Mouse (Mus musculus): ENCODE measurements at regions not wholly inside any gene's neighbourhood (a gene's known extent, or its start where the extent isn't known, plus 50 kb on each side); places are given as distances from the start of the nearest gene placed in this dataset.
A peak's percentile ranks its signal among the peaks of the same experiment; 100 is the strongest.

DNA sequence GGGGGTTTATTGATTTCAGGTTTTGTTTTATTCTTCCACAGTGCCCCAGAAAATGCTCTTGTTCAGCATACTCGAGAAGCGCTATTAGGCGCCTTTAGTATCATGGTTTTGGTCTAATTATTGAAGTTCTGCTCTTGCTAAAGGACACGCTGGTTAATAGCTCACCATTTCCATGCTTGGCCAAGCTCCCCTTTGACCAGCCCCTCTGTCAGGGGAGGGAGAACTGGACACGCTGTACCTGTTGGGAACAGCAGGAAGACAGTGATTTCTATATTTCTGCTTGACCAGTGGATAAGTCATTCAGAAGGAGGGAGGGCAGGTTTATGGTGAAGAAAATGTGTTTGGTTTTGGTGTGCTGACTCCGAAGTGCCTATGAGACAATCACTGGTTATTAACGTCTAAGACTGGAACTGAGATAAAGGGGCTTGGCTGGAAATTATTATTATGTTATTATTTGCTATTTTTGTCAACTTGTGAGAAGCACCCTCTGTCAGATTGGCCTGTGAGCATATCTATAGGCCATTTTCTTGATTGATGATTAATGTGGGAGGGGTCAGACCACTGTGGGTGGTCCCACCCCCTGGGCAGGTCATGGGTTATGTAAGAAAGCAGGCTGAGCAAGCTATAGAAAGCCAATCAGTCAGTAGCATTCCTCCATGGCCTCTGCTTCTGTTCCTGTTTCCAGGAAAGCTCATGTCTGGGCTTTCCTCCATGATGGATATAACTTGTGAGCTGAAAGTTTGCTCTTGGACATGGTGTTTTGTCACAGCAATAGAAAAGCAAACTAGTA, 51.2 kb upstream of the Tanc2 start:
- TF ChIP-seq POLR2A (IDR thresholded peaks at IDR 0.05; ENCODE audit: borderline replicate concordance, extremely low read depth, insufficient read depth, insufficient read length, poor library complexity, severe bottlenecking) = no peak
- TF ChIP-seq CTCF (IDR thresholded peaks at IDR 0.05; ENCODE audit: borderline replicate concordance, extremely low read depth, insufficient read depth, insufficient read length) = no peak
- no peak for DNase-seq (ENCODE audit: low read depth)

DNA sequence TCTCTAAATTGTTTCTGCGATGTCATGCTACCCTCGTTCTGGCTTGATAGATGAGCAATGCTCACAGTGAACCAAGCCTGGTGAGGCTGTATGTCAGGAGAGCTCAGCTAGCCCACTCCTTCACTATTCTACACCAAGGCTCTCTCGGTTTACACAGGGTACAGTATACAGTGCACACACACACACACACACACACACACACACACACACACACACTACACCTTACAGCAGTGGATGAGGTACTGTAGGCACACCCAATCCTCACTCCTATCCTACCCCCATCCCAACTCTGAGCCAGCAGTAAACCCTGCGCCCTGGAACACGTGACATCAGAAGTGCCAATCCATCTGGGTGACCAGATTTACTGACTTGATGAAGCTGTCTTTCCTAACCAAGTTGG, 57.2 kb upstream of the Tanc2 start:
- no peak for DNase-seq (ENCODE audit: low read depth)
- no peak for TF ChIP-seq POLR2A (IDR thresholded peaks at IDR 0.05; ENCODE audit: borderline replicate concordance, extremely low read depth, insufficient read depth, insufficient read length, poor library complexity, severe bottlenecking)
- no peak for TF ChIP-seq CTCF (IDR thresholded peaks at IDR 0.05; ENCODE audit: borderline replicate concordance, extremely low read depth, insufficient read depth, insufficient read length)

DNA sequence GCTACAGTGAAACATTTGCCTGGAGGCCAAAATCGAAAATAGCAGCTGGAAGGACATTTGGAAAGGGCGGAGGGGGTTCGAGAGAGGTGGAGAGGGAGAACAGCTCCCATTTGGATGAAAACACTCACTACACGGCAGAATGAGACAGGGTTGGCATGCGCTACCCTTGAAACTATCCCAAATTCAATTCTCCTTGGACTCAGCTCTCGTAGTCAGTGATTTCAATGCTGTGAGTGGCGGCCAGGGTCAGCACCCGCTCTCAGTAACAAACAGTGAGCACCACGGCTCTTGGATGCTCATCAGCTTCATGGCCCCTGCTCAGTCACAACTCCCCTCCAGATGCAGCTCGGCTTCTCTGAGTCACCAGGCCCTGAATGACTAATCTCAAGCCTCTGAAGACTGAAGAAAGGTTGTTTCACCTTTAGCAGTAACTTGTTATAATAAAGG, 59.1 kb upstream of the Tanc2 start:
- TF ChIP-seq CTCF (IDR thresholded peaks at IDR 0.05; ENCODE audit: borderline replicate concordance, extremely low read depth, insufficient read depth, insufficient read length) (no peak), POLR2A (IDR thresholded peaks at IDR 0.05; ENCODE audit: borderline replicate concordance, extremely low read depth, insufficient read depth, insufficient read length, poor library complexity, severe bottlenecking) (no peak)
- peak; percentile 32 for DNase-seq (ENCODE audit: low read depth)

DNA sequence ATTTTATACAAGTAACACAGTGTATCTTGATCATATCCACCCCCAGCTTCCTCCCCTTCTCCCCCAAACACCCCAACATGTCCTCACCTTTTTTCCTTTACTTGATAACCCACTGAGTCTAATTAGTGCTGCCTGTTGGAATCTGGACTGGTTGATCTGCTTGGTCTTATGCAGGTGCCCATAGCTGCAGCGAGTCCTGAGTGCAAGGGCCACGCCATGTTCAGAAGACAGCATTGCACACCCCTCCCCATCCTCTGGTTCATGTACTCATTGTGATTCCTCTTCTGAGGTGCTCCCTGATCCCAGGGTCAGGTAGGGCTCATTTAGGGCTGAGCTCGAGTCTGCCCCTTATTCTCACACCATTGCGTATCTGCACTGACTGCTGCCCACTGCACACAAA, 63.7 kb upstream of the Tanc2 start:
- DNase-seq (ENCODE audit: low read depth) = no peak
- TF ChIP-seq CTCF (IDR thresholded peaks at IDR 0.05; ENCODE audit: borderline replicate concordance, extremely low read depth, insufficient read depth, insufficient read length) (no peak), POLR2A (IDR thresholded peaks at IDR 0.05; ENCODE audit: borderline replicate concordance, extremely low read depth, insufficient read depth, insufficient read length, poor library complexity, severe bottlenecking) (no peak)

DNA sequence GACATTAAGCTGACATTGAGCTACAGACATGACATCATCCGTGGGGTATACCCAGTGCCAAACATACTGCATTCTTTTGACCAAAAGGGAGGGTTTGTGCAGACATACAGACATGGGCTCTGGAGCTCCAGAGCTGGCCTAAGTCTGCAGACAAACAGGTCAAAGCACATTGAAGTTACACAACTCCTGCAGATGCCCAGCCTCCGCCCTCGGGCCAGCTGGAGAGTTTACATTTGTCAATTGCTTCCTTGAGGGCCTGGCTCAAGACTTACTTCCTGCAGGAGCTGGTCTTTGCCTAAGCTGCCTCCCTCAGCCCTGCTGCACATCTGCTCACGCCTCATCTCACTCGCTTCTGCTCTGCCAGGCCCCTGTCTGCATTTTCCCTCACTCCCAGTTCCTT, 64.2 kb upstream of the Tanc2 start:
- peak; percentile 46 for DNase-seq (ENCODE audit: low read depth)

DNA sequence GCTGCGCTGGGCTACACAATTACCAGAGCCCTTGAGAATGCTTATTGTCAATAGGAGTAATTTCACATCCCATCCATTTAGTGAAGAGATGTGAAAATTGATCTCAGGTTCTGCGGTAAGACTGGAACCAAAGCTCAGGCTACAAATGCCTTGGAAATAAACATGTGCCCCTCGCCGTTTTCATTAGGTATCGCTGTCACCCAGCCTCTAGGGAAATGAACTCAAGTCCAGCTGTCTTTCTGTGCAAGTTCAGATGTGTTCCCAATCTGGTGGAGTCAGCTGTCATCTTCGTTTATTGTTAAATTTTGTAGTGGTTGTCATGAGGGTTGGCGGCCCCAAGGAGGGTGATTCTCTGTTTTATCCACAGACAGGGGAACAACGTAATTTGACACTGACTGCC, 65.4 kb upstream of the Tanc2 start:
- TF ChIP-seq POLR2A (IDR thresholded peaks at IDR 0.05; ENCODE audit: borderline replicate concordance, extremely low read depth, insufficient read depth, insufficient read length, poor library complexity, severe bottlenecking) (no peak), CTCF (IDR thresholded peaks at IDR 0.05; ENCODE audit: borderline replicate concordance, extremely low read depth, insufficient read depth, insufficient read length) (no peak)
- DNase-seq (ENCODE audit: low read depth) = peak; percentile 57

More for the DNA sequence above, 64.2 kb upstream of the Tanc2 start:
- no peak for TF ChIP-seq CTCF (IDR thresholded peaks at IDR 0.05; ENCODE audit: borderline replicate concordance, extremely low read depth, insufficient read depth, insufficient read length)
- no peak for TF ChIP-seq POLR2A (IDR thresholded peaks at IDR 0.05; ENCODE audit: borderline replicate concordance, extremely low read depth, insufficient read depth, insufficient read length, poor library complexity, severe bottlenecking)

DNA sequence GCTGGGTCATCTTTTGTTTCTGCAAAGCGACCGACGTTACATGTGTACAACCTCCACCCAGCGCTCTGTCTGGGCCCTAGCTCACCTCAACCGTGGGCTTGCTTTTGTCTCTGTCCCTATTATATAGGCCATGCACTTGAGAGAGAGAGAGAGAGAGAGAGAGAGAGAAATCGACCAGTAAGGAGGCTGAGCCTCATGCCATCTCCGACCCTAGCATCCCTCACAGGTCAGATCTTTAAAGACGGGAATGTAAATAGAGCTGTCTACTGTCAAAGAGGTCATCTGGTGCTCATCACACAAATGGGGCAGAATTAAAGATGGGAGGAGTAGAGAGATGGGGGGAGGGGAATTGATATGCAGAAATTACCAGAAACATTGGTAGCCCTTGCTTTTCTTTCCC, 66.0 kb upstream of the Tanc2 start:
- DNase-seq (ENCODE audit: low read depth) = no peak
- TF ChIP-seq POLR2A (IDR thresholded peaks at IDR 0.05; ENCODE audit: borderline replicate concordance, extremely low read depth, insufficient read depth, insufficient read length, poor library complexity, severe bottlenecking) (no peak), CTCF (IDR thresholded peaks at IDR 0.05; ENCODE audit: borderline replicate concordance, extremely low read depth, insufficient read depth, insufficient read length) (no peak)

DNA sequence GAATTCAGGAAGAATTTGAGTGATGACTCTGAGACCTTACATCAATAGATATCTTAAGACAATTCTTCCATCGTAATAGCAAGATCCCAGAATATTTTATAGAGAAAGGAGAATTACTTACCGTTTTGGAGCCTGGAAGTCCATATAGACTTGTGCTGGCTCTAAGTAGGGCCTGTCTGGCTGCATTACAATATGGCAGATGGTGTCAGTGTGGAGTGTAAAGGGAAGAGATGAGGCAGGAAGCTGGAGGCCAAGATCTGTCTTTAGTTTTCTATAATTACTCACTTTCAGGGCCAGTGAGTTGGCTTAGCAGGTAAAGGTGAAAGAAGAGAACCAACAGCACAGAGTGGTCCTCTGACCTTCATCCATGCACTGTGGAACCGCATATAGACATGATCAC, 63.9 kb upstream of the March10 start:
- TF ChIP-seq POLR2A (IDR thresholded peaks at IDR 0.05; ENCODE audit: borderline replicate concordance, extremely low read depth, insufficient read depth, insufficient read length, poor library complexity, severe bottlenecking) (no peak), CTCF (IDR thresholded peaks at IDR 0.05; ENCODE audit: borderline replicate concordance, extremely low read depth, insufficient read depth, insufficient read length) (no peak)
- peak; percentile 78 for DNase-seq (ENCODE audit: low read depth)

DNA sequence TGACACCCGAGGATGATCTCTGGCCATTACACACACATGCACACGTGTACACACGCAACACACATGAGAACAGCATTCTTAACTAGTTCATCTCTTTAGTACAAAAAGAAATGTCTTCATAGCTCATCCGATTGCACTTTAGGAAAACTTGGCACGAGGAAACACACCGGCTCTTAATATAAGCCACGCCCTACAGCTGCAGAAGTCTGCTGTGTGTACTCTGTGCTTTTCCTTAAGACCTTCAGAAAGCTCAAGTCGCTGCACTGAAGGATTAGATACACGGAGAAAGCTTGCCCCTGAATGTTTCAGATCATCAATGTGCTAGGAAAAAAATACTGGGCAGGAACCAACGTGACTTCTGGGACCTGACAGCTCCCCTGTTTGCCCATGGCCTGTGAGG, 56.7 kb upstream of the March10 start:
- TF ChIP-seq POLR2A (IDR thresholded peaks at IDR 0.05; ENCODE audit: borderline replicate concordance, extremely low read depth, insufficient read depth, insufficient read length, poor library complexity, severe bottlenecking) = no peak
- no peak for DNase-seq (ENCODE audit: low read depth)

DNA sequence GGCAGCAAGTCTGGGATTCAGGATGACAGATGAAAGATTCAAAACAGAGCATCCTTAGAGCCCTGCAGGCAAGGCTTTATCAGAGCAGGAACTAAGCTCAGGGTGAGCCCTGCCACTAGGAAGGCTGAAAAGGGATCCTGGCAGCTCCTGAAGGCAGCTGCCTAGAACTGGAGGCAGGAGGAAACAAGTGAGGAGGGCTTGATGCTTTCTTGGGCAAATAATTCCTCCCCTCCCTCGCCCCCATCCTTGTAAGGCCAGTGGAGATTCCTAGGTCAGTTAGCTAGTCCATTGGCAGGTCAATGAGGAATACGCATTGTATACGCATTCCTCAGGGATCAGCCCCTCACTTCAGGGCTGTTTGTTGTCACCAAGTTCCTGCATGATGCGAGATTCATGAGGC, 54.1 kb upstream of the March10 start:
- no peak for DNase-seq (ENCODE audit: low read depth)
- no peak for TF ChIP-seq CTCF (IDR thresholded peaks at IDR 0.05; ENCODE audit: borderline replicate concordance, extremely low read depth, insufficient read depth, insufficient read length)
- no peak for TF ChIP-seq POLR2A (IDR thresholded peaks at IDR 0.05; ENCODE audit: borderline replicate concordance, extremely low read depth, insufficient read depth, insufficient read length, poor library complexity, severe bottlenecking)

DNA sequence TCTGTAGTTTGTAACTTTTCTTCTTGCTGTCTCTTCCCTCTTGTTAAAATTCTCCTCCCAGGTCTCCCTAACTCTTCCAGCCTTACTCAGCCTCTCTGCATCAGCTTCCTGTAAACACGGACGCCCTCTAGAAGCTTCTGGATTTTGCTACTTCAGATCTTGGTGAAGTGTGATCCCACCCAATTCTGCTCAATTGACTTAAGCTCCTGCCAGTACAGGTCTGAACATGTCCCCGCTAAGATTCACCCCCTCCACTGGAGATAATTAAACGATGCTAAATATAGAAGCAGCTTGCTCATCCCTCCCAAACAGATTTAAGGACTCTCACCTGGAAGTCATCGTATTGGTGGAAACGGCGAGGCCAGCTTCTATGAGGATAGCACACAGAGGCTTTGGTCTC, 53.5 kb upstream of the March10 start:
- no peak for DNase-seq (ENCODE audit: low read depth)

DNA sequence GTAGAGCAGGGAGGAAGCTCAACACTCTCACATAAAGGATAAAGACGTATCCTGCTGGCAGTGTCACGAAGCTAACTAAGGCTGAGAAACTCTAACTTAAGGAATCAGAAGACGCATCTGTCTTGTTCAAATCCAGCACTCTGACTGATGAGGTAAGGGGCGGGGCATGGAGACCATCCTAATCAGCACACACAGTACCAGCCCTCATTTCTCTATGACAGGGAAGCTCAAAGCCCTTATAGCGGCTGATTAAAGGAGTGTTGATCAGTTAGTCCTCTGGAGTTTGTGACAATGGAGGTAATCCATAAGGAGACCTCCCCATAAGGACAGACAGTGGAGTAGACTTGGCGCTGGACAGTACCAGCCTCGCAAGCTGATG, 52.1 kb upstream of the March10 start:
- DNase-seq (ENCODE audit: low read depth) = no peak
- no peak for TF ChIP-seq POLR2A (IDR thresholded peaks at IDR 0.05; ENCODE audit: borderline replicate concordance, extremely low read depth, insufficient read depth, insufficient read length, poor library complexity, severe bottlenecking)

More for the DNA sequence above, 53.5 kb upstream of the March10 start:
- TF ChIP-seq CTCF (IDR thresholded peaks at IDR 0.05; ENCODE audit: borderline replicate concordance, extremely low read depth, insufficient read depth, insufficient read length) (no peak), POLR2A (IDR thresholded peaks at IDR 0.05; ENCODE audit: borderline replicate concordance, extremely low read depth, insufficient read depth, insufficient read length, poor library complexity, severe bottlenecking) (no peak)

Data from brain, embryonic 14.5 days (tissue).